Mouse (Mus musculus) liver, embryonic 13.5 days (tissue): Measurements from ENCODE around the gene Zfp27. TPM values are rescaled to one million over a fixed set of nuclear protein-coding genes. Genes with fewer than 3 reads are reported as not detected.

Experiments used
- ATAC-seq: fragments of 200-750 bp; cut with Nextera tagmentation; 2 replicates; pipeline ENCODE4 v1.8.0; 2017; ENCODE audit warnings: low read depth, mild to moderate bottlenecking, moderate number of reproducible peaks, moderate library complexity
- DNase-seq: peaks from one replicate; pipeline ENCODE4 v3.0.0; 2022
- H3K27ac ChIP-seq: fragments of 300-500 bp; sonication (generic); 2 replicates; pipeline ENCODE4 v1.5.1; 2015; ENCODE audit warnings: moderate library complexity, mild to moderate bottlenecking, inconsistent platforms
- H3K27me3 ChIP-seq: fragments of 300-500 bp; sonication (generic); 2 replicates; pipeline ENCODE4 v1.6.1; 2015; ENCODE audit warnings: mild to moderate bottlenecking, inconsistent platforms
- H3K36me3 ChIP-seq: fragments of 300-500 bp; sonication (generic); 2 replicates; pipeline ENCODE4 v1.6.1; 2015; ENCODE audit warnings: mild to moderate bottlenecking, inconsistent platforms
- H3K4me1 ChIP-seq: fragments of 300-500 bp; sonication (generic); replicated peaks from 2 replicates; pipeline ENCODE4 v1.6.1; 2015; ENCODE audit warnings: inconsistent platforms
- H3K4me2 ChIP-seq: fragments of 300-500 bp; sonication (generic); 2 replicates; pipeline ENCODE4 v1.6.1; 2015; ENCODE audit warnings: inconsistent platforms, mild to moderate bottlenecking, moderate library complexity
- H3K4me3 ChIP-seq: fragments of 300-500 bp; sonication (generic); replicated peaks from 2 replicates; pipeline ENCODE4 v1.5.1; 2015; ENCODE audit warnings: mild to moderate bottlenecking, inconsistent platforms
- H3K9ac ChIP-seq: fragments of 300-500 bp; sonication (generic); 2 replicates; pipeline ENCODE4 v1.6.1; 2015; ENCODE audit warnings: mild to moderate bottlenecking, inconsistent platforms
- H3K9me3 ChIP-seq: fragments of 300-500 bp; sonication (generic); replicated peaks from 2 replicates; pipeline ENCODE4 v1.6.1; 2016; ENCODE audit warnings: inconsistent platforms
- WGBS: fragments of 180-500 bp; shearing (Covaris S2); methylation state at CpG from one replicate; pipeline ENCODE4 v1.1.7; 2015; ENCODE audit not compliant: insufficient replicate concordance; 5-methylcytosine and 5-hydroxymethylcytosine counted together
- polyA plus RNA-seq: library from polyadenylated mRNA; unstranded; fragments of >200 nt; fragmentation: Nextera tagmentation; extraction: Ambion mirVana; gene quantifications from 2 replicates; pipeline ENCODE4 v1.2.1, GENCODE M21; 2015

The Zfp27 gene
- polyA plus RNA-seq, 1 experiment from 2014 or later, result 1.9 TPM

DNA sequence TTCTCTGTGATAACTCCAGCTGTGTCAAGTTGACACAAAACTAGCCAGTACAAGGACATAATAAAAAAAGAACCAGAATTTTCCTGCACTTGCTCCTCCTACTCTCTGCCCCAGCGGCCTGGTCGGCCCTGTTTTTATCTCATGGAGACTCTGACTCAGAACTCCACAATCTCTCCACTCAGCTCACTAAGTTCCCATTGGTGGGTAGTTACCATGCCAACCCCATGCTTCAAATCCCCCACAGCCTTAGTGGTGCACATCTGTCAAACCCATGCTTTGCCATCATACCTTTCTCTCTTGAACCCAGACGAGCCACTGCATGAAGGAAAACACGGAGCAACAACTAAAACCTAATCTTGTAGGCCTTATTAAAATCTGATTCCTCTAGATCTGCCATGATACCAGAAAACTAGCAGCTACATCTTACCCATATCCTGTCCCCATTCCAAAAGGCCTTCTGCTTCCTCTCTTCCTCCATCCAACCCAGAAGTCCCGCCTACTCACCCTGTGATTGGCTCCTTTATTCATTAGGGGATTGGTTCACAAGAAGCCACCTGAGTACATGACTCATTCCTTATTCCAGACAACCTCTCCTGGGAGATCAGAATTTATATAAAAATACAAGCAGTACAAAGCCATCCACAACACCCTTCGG is 15.2 kb upstream of the Zfp27 start:
- Histone ChIP-seq H3K27ac (no peak overlapping the region), H3K36me3 (no peaks in the 10 kb centered on the region), H3K9me3 (0 out of 2 replicates have a peak, but pooled peaks cover 3% of the 10 kb centered on the region), H3K4me1 (0 out of 2 replicates have a peak, but pooled peaks cover 4% of the 10 kb centered on the region), H3K4me2 (no peak overlapping the region), H3K27me3 (no peaks in the 10 kb centered on the region), H3K4me3 (no peak overlapping the region), H3K9ac (no peak overlapping the region)
- DNase-seq, result no peak
- no peak for ATAC-seq
- 55% methylated on average over 6 of the region's 6 CpGs for WGBS

DNA sequence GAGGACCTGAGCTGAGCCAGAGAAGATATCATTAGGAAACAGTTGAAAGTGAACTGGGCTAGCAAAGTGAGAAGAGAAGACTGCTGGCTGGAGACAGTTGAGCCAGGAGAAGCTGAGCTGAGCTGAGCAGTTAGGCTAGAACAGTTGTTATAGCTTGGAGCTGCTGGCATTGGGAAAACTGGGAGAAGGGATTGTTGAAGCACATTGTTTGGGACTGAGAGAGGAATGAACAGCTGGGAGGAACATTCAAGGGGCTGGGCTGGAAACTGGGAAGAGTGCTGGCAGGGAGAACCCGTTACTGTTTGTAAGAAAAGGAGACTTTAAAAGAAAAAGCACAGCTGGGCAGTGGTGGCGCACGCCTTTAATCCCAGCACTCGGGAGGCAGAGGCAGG is 11.7 kb upstream of the Zfp27 start:
- no peak overlapping the region for H3K9ac ChIP-seq
- DNase-seq (no peak), ATAC-seq (no peak)
- no peak overlapping the region for H3K4me2 ChIP-seq
- peak overlapping the region; percentile 34; the same call in 1 of the 2 replicates for H3K27ac ChIP-seq
- no peak overlapping the region for H3K4me3 ChIP-seq
- no peaks in the 10 kb centered on the region for H3K27me3 ChIP-seq
- peaks cover 25% of the 10 kb centered on the region for H3K36me3 ChIP-seq
- 0 out of 2 replicates have a peak, but pooled peaks cover 4% of the 10 kb centered on the region for H3K4me1 ChIP-seq
- 67% methylated on average over 4 of the region's 4 CpGs for WGBS
- H3K9me3 ChIP-seq, result 0 out of 2 replicates have a peak, but pooled peaks cover 6% of the 10 kb centered on the region

DNA sequence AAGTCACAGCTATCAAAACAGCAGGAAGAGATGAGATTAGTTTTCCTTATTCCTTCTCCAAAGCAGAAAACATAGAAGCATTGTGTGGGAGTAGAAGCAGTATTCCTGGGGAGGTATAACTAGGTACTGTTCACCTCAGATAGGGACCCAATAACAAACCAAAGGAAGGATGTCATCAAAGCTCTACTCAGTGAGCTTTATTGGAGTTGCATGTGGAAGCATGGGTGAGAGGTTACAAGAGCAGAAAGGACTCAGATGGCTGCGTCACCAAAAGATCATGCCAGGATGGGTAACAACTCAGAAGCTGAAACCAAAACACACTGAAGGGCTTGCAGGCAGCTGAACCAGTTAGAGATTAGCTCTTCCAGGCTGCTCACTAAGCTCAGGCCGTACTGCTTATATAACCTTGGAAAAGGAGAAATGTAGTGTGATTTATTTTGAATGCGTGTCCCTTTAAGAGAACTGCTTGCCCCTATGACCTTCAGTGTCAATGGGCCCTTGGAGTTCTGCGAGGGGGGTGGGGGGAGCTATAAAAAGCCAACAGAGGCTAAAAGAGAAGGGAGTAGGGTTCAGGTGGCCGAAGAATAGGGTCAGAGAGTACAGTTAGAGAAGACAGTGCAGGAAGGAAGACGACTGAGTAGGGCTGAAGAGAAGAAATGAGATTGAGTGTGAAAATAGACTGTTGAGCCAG is 11.1 kb upstream of the Zfp27 start:
- Histone ChIP-seq H3K4me1 (0 out of 2 replicates have a peak, but pooled peaks cover 4% of the 10 kb centered on the region), H3K27ac (peak overlapping the region; percentile 34; the same call in 1 of the 2 replicates), H3K36me3 (peaks cover 25% of the 10 kb centered on the region), H3K9me3 (0 out of 2 replicates have a peak, but pooled peaks cover 6% of the 10 kb centered on the region), H3K4me2 (no peak overlapping the region), H3K4me3 (no peak overlapping the region), H3K9ac (no peak overlapping the region), H3K27me3 (no peaks in the 10 kb centered on the region)
- 40% methylated on average over 6 of the region's 6 CpGs for WGBS
- no peak for DNase-seq
- no peak for ATAC-seq

DNA sequence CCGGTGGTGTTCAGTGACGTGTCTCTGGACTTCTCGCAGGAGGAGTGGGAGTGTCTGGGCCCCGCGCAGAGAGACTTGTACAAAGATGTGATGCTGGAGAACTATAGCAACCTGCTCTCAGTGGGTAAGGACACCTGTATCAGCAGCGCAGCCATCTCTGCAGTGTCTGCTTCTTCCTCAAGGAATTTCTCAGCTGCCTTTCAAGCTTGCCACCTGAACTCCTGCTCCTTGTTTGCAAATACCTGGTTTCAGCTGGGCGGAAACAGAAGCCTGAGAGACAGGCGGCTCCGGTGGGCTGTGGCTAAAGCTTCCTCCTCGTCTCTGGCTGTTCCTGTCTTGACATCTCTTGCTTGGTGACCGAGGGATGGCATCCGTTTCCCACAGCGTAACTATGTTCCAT is 5.8 kb upstream of the Zfp27 start:
- no peak overlapping the region for H3K27ac ChIP-seq
- WGBS, result 78% methylated on average over 13 of the region's 13 CpGs
- DNase-seq (no peak), ATAC-seq (no peak)
- no peak overlapping the region for H3K4me2 ChIP-seq
- peaks cover 7% of the 10 kb centered on the region for H3K4me1 ChIP-seq
- 0 out of 2 replicates have a peak, but pooled peaks cover 6% of the 10 kb centered on the region for H3K9me3 ChIP-seq
- H3K36me3 ChIP-seq, result peaks cover 31% of the 10 kb centered on the region
- no peak overlapping the region for H3K4me3 ChIP-seq
- H3K9ac ChIP-seq, result no peak overlapping the region
- H3K27me3 ChIP-seq, result no peaks in the 10 kb centered on the region

DNA sequence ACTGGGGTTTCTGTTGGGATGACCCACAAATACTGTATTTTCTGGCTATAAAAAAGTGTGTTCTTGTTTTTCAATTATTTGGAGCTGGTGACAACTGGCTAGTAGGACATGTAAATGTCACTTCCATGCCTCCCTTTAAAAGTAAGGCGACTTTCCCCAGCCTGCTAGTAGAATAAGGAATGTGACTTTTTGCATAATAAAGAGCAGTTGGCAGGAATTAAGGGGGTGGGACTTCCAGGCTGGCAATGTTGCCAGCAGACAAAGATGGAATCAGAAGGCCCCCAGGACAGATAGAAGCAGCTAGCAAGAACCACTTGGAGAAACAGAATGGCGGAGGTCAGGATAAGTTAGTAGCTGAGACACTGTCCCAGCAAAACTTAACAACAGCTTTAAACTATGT is 3.9 kb upstream of the Zfp27 start:
- Histone ChIP-seq H3K27me3 (no peaks in the 10 kb centered on the region), H3K27ac (no peak overlapping the region), H3K9me3 (0 out of 2 replicates have a peak, but pooled peaks cover 4% of the 10 kb centered on the region), H3K36me3 (peaks cover 25% of the 10 kb centered on the region), H3K4me1 (peaks cover 16% of the 10 kb centered on the region), H3K4me3 (no peak overlapping the region), H3K9ac (no peak overlapping the region), H3K4me2 (no peak overlapping the region)
- no peak for ATAC-seq
- WGBS, result 73% methylated on average over 2 of the region's 2 CpGs
- no peak for DNase-seq

DNA sequence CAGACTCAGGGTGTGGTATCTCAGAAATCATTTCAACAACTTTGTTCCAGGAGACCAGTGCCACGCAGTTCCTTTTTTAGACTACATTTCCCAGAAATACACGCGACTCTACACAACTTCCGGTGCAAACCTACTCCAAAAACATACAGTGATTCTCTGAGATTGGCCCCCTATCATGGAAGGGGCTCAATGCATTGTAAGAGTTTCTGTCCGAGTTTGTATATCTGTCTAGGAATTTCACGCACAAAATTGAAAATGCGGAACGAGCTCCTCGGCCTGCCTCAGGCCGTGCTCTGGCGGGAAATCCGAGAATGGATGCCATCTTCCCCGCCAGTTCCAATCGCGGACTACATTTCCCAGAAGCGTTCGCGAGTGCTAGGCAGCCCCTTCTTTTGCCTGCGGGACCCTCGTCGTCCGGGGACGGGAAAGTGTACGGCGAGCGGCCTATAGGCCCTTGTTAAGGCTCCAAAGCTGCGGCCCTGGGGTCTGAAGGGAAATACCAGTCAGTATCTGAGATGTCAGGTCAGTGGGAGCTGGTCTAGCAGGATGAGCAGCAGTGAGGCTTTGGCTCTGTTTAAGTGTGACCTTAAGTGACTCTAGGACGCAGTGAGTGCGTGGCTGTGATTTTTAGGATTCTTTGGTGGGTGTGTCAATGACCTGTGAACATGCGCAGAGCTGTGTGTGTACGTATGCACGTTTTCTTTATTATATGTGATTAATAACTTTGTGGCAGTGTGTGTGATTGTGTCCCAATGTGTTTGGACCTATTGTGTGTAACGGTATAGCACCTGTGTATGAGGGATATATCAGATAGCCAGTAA is 2.0 kb upstream of the Zfp27 start, which contains the start of gene Zfp383:
TSS of gene Zfp383 (plus strand) at position 94 of the 821 bp plus-strand sequence.
- Histone ChIP-seq H3K4me1 (peaks cover 17% of the 10 kb centered on the region), H3K4me3 (peak within 1 kb of the TSS; percentile 65), H3K4me2 (peak within 1 kb of the TSS; percentile 75), H3K9ac (peak within 1 kb of the TSS; percentile 62), H3K27ac (no peak within 1 kb of the TSS; the same call in 1 of the 2 replicates), H3K9me3 (no peaks in the 10 kb centered on the region), H3K36me3 (peaks cover 14% of the 10 kb centered on the region), H3K27me3 (no peaks in the 10 kb centered on the region)
- DNase-seq (peak; percentile 62), ATAC-seq (peak; percentile 60)
- 2% methylated on average over 33 of the region's 33 CpGs for WGBS

DNA sequence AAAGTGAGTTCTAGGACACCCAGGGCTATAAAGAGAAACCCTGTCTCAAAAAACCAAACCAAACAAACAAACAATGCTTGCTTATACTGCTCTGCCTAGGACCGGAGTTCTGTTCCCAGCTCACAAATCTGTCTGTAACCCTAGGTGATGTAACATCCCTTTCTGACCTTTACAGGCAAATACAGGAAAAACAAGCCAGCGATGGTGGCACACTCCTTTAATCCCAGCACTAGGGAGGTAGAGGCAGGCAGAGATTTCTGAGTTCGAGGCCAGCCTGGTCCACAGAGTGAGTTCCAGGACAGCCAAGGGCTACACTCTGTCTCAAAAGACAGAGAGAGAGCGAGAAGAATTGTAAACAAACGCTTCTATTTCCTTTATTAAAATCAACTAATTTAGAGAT is 834 bp upstream of the Zfp27 start:
- no peak overlapping the region for H3K4me3 ChIP-seq
- H3K9me3 ChIP-seq, result no peaks in the 10 kb centered on the region
- ATAC-seq (no peak), DNase-seq (no peak)
- peak overlapping the region; percentile 75; the same call in 1 of the 2 replicates for H3K4me2 ChIP-seq
- no peak overlapping the region for H3K9ac ChIP-seq
- no peak overlapping the region for H3K27ac ChIP-seq
- H3K27me3 ChIP-seq, result no peaks in the 10 kb centered on the region
- H3K36me3 ChIP-seq, result peaks cover 9% of the 10 kb centered on the region
- WGBS, result 71% methylated on average over 5 of the region's 5 CpGs
- peaks cover 17% of the 10 kb centered on the region for H3K4me1 ChIP-seq

DNA sequence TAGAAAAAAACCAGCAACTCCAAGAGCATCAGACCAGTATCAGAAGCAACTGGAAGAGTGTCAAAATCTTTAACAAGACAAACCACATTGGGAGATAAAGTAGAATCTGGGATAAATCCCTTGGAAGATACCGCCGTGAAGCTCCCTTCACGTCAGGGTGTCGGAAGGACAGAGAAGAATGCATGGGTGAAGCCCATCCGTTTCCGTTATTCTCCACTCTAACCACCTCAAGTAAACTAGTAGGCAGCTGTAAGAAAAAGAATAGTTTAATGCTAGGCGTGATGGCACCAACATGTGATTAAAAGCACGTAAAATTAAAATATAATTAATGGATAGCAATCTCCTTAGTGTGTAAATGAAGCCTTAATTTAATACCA is 298 bp upstream of the Zfp27 start:
- WGBS, result 34% methylated on average over 8 of the region's 8 CpGs
- Histone ChIP-seq H3K27me3 (no peaks in the 10 kb centered on the region), H3K9me3 (no peaks in the 10 kb centered on the region), H3K4me3 (peak overlapping the region; percentile 70), H3K9ac (peak overlapping the region; percentile 75; the same call in 1 of the 2 replicates), H3K27ac (no peak overlapping the region), H3K36me3 (peaks cover 8% of the 10 kb centered on the region), H3K4me2 (peak overlapping the region; percentile 75), H3K4me1 (peaks cover 17% of the 10 kb centered on the region)
- no peak for DNase-seq
- no peak for ATAC-seq

DNA sequence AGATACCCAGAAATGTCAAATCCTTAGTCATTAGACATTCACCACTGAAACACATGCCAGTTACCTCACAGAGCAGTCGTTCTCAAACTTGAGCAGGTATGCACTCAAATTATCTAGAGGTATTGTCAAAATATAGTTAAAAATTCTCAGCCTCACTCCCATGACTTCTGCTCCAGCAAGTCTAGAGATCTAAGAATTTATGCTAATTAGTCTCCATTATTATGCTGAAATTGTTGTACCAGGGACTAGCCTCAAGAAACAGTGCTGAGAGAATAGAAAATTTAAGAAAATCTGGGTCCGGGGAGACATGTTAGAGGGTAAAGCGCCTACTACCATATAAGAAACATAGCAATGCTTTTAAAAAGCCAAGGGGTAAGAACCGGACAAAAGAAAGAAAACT is 2.3 kb downstream of the Zfp27 start:
- Histone ChIP-seq H3K9ac (no peak overlapping the region), H3K9me3 (no peaks in the 10 kb centered on the region), H3K4me1 (peaks cover 17% of the 10 kb centered on the region), H3K27me3 (no peaks in the 10 kb centered on the region), H3K27ac (no peak overlapping the region), H3K4me3 (no peak overlapping the region), H3K36me3 (peaks cover 31% of the 10 kb centered on the region), H3K4me2 (no peak overlapping the region)
- ATAC-seq (no peak), DNase-seq (no peak)
- 83% methylated on average over 4 of the region's 4 CpGs for WGBS

DNA sequence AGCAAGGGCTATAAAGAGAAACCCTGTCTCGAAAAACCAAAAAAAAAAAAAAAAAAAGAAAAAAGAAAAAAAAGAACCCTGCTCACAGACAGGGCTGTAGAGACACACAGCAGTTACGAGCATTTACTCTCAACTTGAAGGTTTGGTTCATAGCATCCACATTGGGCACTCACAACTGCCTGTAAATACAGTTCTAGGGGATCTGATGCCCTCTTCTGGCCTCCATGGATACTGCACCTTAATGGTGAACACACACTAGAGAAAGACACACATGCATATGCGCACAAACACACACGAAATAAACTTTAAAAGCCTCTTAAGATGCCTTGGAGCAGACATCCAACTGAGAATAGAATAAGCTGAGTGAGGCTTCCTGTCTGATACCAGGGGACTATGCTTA is 8.0 kb downstream of the Zfp27 start:
- no peak overlapping the region for H3K4me3 ChIP-seq
- 78% methylated on average over 4 of the region's 4 CpGs for WGBS
- H3K4me2 ChIP-seq, result no peak overlapping the region
- no peak overlapping the region for H3K9ac ChIP-seq
- H3K27me3 ChIP-seq, result no peaks in the 10 kb centered on the region
- DNase-seq, result no peak
- H3K27ac ChIP-seq, result no peak overlapping the region
- H3K36me3 ChIP-seq, result peaks cover 81% of the 10 kb centered on the region
- no peaks in the 10 kb centered on the region for H3K4me1 ChIP-seq
- no peak for ATAC-seq
- H3K9me3 ChIP-seq, result peaks cover 26% of the 10 kb centered on the region

DNA sequence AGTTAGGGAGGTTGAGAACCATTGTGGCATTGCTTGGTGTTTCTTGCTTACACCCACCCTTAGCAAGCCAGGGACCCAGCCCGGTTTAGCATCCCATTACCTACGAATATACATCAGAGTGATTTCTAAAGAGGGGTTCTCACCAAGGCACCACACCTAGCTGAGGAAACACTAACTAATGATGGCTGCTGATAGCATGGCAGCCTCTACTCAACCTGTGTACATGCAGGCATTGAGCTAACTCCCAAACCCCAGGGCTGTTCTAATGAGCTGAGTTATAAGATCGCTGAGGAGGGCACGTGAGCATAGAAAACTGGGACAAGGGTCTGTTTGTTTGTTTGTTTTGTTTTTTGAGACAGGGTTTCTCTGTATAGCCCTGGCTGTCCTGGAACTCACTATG is 13.6 kb downstream of the Zfp27 start:
- H3K4me2 ChIP-seq, result no peak overlapping the region
- no peaks in the 10 kb centered on the region for H3K4me1 ChIP-seq
- no peak for DNase-seq
- H3K9ac ChIP-seq, result no peak overlapping the region
- H3K36me3 ChIP-seq, result peaks cover 60% of the 10 kb centered on the region
- peaks cover 55% of the 10 kb centered on the region for H3K9me3 ChIP-seq
- no peak for ATAC-seq
- H3K4me3 ChIP-seq, result no peak overlapping the region
- 81% methylated on average over 4 of the region's 4 CpGs for WGBS
- no peaks in the 10 kb centered on the region for H3K27me3 ChIP-seq
- H3K27ac ChIP-seq, result no peak overlapping the region
